Mouse (Mus musculus): ENCODE measurements around the gene Sval1.

GRCm38 (mm10) chr6:41967840-41968239 is 16.4 kb downstream of the Sval1 start, which contains the start of gene Sval3:
- TF ChIP-seq CTCF (IDR thresholded peaks at IDR 0.05 in 2 of 3, conservative IDR thresholded peaks at IDR 0.05 in 1 of 3; ENCODE audit: control insufficient read depth in 1 of 3, insufficient read depth in 1 of 3, low read depth in 2 of 3, low read length in 3 of 3, poor library complexity in 1 of 3, severe bottlenecking in 1 of 3) (no peak), E2F4 (IDR thresholded peaks at IDR 0.05; ENCODE audit: borderline replicate concordance, low read depth, low read length) (no peak), ZNF384 (IDR thresholded peaks at IDR 0.05; ENCODE audit: low read depth, low read length) (no peak), USF1 (IDR thresholded peaks at IDR 0.05; ENCODE audit: low read depth, low read length) (no peak), MXI1 (IDR thresholded peaks at IDR 0.05; ENCODE audit: low read depth, low read length) (no peak), POLR2A (IDR thresholded peaks at IDR 0.05; ENCODE audit: control insufficient read depth in 1 of 2, insufficient read depth in 1 of 2, low read depth in 1 of 2, low read length in 2 of 2, poor library complexity in 1 of 2) (no peak), MAX (IDR thresholded peaks at IDR 0.05; ENCODE audit: low read length) (no peak), EP300 (IDR thresholded peaks at IDR 0.05; ENCODE audit: low read depth in 1 of 2, low read length in 2 of 2) (no peak), NRF1 (IDR thresholded peaks at IDR 0.05; ENCODE audit: insufficient read depth, low read depth, low read length, poor library complexity, severe bottlenecking) (no peak), POLR2AphosphoS5 (IDR thresholded peaks at IDR 0.05; ENCODE audit: borderline replicate concordance, low read depth, low read length) (no peak), ZC3H11A (IDR thresholded peaks at IDR 0.05; ENCODE audit: low read depth, low read length) (no peak)
